Mouse (Mus musculus): ENCODE measurements at regions not wholly inside any gene's neighbourhood (a gene's known extent, or its start where the extent isn't known, plus 50 kb on each side); places are given as distances from the start of the nearest gene placed in this dataset.

DNA sequence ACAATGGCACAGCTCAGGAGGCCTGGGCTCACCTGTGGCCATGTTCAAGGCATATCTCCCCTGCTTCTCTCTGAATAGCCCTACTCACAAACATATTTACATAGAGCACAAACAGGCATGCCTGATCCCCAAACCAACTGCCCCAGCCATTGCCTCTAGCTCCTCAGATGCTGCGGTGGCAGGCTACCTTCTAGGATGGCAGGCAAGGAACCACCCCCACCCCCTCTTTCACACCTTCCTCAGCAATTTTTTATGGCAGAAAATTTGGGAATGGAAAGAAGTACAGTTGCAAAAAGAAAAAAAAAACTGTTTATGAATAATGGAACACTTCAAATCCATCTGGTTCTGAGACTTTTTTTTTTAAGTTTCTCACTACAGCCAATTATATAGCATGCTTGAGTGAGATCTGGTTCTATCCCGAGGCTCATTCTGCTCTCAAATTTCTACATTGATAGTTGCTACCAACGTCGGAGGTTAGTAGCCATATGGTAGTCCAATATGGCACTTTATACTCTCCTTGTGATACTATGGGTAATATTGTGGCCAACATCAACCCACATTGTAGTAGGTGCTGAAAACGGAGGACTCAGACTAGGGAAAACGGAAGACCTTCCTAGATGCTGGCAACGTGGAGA, 136.8 kb upstream of the Gm10295 start:
- DNase-seq = no peak

DNA sequence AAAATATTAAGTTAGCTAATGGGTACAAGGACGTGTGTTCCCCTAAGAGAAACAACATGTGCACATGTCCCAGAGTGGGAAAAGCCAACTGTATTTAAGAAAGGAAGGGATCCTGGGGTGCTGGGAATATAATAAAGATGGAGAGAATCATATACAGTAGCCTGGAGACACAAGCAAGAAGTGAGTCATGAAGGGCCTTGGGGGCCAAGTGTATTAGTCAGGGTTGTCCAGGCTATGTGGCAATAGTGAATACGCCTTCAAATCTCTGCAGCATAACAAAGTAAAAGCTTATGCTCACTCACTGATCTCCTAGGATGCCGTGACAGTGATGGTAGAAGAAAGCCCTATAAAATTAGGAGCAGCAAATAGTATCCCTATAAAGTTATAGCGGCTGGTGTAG, 124.1 kb upstream of the Gm10295 start:
- peak in 1 of 2 experiments; percentile 5 for DNase-seq

DNA sequence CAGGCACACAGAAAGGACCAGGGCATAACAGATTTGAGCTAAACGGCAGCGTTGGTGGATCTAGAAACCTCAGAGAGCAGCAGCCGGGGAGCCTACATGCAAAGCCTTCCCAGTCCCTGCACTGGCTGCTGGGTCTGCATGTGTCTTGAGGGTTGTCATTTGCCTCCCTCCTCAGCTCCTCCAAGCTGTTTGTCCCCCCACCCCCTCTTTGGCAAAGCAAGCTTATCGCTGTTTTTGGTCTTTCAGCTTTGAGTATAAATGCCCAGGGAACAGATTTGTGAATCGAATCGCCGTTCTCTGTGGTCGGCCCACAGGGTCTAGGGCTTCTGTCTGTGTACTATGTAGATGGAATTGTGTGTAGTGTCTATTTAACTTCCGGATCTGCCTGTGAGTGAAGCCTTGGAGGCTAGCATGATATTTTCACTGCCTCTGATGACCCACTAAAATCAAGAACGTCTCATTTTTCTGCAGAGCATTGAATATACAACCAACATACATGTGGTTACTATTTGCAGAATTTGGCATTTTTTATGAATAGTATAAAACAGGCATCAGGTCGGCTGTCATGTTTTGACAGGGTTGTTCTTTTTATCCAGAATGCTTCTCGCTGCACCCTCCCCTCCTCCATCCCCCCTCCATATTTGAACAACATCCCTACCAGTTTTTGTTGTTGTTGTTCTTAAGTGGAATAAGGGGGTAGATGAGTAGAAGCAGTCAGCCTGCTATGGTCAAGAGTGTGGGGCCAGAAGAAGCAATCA, 121.3 kb upstream of the Gm10295 start:
- DNase-seq = no peak

DNA sequence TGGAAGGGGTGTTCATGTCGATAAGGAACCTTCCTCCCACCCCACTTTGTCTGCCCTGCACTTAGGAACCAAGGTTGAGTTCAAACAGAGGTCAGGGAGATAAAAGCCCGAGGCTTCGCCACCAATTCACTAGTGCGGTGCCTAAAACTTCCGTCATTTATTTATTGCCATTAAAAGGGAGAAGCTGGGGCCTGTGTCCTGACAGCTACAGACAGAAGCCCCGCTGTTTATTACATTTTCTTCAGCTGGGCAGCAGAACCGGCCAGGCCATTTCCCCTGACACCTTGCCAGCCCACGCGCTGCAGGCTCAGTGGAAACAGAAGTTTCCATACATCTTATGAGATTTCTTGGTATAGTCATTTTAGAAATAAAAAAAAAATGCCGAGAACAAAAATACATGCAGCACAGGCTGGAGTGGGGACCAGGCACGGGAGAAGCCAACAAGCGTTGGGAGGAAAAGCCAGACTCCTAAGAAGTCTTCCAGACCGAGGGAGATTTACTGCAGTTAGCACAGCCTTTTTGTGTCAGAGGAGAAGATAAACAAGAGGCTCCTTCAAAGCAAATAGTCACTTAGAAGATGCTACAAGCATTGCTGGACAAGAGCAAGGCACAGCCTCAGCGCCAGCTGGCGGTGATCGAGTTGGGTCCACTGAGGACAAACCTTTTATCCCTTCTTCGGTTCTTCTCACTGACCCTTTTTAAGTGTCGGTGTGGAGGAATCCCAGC, 120.5 kb upstream of the Gm10295 start:
- DNase-seq = peak; percentile 32 to 53

DNA sequence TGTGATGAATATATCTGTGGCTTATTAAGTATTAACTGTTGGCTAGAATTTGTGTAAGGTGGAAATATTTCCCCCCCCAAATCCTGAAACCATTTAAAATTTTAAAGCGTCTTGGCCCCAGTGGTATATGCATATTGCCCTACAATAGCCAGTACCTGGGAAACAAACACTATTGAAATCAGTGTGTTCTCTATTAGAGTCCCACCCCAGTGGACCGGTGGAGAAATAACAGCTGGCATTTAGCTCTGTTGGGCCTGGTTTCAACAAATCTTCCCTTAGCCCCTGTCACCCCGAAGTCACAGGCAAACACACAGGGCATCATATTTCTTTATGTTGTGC, 120.0 kb upstream of the Gm10295 start:
- DNase-seq = no peak

DNA sequence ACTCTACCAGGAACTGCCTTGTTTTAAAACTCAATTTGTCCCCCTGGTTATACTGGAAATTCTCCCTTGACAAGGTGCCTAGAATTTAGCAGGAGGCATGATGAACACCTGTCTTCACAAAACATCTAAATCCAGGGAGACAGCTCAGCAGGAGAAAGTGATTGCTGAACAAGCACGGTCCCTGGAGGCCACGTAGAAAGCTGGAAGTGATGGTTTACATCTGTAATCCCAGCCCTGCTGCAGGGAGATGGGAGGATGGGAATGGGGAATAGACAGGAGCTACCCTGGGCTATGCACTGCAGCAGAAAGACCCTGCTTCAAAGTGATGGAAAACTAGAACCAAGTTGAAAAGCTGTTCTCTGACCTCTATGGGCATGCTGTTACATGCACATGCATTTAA, 119.1 kb upstream of the Gm10295 start:
- DNase-seq = peak; percentile 20 to 36

DNA sequence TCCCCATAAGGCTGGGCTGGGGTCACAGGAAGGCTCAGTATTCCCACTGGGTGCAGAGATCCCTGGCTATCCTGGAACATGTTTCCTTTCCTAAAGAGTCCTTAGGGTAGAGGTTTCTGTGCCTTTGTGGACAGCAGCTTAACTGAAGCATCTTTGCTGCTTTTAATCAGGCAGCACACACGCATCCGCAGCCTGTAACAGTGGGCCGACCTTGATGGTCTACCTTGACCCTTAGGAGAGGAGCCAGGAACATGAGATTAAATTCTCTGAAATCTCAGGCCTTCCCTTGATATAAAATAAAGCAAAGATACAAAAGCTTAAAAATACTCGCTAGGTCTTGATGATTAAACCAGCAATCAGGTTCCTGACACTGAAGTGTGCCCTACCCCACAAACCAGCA, 118.7 kb upstream of the Gm10295 start:
- no peak for DNase-seq

DNA sequence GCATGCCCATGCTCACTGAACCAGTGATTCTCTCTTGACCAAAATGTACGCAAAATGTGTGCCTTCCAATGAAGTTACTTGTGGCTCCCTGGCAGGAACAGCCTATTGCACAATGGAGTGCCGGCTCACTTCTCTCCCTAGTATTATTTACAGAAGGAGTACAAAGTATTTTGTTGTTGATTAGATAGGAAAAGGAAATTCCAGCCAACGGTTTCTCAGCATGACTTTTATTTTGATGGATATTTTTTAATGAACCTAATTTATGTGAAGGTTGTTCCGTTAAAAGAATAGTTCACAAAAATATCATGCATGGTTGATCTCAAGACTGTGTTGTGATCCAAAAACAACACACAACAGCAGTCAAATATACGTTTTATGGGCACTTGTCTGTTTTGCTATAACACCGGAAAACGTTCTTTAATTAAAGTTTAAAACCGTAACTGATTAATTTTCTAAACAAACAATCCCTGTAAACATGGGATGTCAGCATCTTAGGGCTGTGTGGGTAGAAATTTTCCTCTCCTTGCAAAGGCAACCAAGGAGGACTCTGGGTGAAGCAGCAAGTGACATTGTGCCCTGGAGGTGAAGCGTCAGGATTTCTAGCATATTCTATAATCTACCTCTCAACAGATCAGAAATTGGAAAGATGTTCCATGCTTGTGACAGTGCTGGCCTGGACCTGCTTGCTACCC, 116.3 kb upstream of the Gm10295 start:
- peak; percentile 23 to 41 for DNase-seq

DNA sequence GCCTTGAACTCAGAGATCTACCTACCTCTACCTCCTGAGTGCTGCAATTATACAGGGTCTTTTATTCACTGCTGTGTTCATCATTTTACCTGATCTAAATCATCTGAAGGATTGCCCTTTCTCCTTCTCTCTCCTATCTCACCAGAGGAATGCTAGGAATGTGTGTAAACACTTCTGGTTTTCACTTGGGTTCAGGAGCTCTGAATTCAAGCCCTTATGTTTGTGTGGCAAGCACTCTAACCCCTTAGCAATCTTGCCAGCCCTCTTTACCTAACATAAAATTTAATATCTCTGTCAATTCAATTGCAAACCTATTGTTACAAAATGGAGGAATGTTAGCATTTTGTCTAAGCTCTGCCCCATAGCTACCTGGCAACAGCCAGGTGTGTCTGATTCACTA, 112.8 kb upstream of the Gm10295 start:
- DNase-seq = no peak

DNA sequence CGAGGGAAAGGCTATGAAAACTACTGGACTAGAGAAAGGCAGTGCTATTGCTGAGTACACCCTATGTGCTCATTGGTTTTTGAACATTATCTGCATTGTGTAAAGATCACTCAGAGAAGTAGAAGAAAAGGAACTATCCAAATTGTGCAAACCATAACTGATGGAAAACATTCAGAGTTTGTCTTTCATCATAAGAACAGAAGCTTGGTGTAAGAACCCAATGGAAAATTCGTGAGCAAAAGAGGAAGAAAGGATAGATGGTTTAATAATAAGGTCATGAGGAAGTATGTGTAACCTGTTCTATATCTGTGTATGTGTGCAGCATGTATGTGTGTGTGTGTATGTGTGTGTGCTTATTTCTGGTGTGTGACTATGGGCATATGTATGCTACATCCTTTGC, 112.3 kb upstream of the Gm10295 start:
- DNase-seq = no peak

DNA sequence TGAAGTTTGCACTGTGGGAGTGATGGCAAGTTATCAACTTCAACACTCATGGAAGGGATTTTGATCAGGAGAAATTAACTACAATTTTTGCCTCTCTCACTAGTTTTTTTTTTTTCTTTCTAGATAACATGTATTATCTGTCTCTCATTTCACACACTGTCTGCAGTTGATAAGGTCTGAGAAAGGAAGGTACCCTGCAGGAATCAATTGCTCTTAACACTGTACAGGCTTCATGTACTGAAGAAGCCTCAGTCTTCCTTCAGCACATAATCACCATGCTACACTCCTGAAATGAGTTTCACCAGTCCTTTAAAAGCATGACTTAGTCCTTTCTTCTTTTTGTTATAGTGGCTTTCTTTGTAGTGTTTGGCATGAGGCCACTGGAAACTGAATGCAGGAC, 108.5 kb upstream of the Gm10295 start:
- no peak for DNase-seq

DNA sequence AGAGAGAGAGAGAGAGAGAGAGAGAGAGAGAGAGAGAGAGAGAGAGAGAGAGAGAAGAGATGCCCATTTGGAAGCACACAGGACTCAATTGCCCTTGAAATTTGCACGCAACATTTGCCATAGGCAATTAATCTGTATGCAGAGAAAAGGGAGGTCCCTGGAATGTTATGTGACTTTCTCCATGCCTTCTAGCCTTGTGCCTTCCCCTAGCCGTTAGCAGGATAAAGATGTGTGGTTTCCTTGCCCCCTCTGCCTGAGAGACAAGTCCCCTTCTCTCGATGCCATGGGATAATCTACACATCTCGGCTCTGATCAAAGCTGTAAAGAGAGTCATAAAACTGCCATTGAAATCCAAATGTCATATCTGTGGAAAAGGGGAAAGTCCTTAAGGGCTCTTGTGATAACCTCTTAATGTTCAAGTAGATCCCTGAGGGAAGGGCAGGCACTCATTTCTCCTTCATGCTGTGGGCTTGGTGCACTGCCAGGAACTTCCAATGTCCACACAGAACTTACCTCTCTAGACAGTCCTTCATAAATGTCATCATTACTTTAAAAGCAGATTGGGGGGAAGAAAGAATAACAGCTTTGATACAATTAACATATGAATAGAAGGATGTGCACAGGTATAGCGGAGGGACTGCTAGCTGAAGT, 106.9 kb upstream of the Gm10295 start:
- DNase-seq = no peak

DNA sequence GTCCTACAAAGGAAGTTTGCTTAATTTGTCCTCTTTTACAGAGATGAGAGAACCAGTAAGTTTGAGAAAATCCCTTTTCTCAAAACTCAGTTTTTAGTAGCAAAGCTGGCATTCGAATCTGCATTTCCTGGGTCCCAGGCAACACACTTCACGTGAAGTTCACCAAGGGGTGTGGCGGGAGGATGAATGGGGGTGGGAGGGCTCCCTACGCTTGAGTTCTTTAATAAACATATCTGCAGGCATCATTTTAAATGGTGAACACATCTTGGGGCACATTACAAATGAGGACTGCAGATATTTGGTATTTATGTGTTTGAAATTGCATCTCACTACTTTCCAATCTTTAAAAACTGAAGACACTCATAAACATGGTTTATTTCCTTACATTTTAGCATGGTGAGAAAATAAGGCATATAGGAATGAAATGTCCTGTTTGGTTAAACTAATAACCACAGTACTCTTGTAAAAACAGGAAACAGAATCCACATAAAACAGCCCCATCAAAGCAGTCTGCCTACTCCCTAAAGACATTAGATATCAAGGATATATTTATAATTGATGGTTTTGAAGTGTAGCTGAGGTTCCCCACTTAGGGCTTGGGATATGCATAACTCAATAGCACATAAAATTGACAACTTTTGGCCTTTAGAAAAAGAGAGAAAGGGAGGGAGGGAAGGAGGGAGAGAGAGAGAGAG, 106.3 kb upstream of the Gm10295 start:
- DNase-seq = no peak

DNA sequence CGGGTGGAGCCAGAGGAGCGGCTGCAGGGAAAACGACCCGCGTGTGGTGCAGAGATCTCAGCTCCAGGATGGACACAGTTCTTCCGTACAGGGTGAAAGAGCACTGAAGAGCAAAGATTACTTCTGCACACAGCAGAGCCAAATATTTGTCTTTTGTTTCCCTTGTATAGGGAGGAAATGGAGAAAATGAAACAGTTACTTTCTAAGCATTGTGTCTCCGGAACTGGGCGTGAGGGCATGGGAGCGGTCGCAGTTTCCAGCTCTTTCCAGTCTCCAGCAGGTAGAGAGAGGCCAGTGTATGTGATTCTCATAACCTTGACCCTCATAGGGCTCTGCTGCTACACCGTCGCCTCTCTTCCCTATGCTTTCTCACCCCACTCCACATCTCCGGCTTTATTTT, 105.1 kb upstream of the Gm10295 start:
- DNase-seq = peak in 1 of 2 experiments; percentile 11

DNA sequence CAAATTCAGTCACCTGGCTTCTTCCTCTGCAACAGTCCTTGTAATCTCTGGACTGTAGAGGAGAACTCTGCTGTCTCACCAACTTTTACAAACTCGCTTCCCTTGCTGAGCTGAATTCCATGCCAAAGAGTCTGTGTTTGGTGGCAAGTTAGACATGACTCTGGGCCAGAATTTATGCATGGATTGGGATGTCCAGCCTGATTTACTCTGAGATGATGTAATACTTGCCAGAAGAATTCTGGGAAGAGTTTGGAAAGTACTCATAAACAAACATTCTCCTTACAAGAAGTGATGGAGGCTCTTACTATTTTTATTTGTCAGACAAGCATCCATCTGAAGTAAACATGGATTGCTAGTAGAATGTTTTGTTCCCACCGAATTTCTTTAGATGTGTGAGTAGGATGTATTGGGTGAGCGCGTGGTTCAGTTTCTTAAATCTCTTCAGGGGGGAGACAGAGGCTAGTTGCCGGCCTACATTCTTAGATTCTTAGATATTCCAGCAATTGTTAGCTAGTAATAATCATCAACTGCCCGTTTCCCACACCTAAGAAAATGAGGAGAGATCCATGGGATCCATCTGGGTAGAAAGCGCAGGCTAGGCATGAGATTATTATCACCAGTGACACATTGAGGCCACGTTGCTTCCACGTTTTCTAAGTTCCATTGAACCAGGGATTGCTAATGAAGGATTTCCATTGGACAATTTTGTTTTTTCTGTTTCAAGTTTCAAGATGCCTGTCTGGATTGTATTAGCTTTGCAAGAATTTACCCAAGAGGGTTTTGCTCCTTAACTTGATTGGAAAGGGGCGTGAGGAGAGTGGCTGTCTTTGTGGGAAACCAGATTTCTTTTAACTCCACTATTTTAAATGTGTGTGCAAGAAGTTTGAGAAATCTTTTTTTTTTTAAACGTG, 89.3 kb upstream of the Gm10295 start:
- DNase-seq = no peak

DNA sequence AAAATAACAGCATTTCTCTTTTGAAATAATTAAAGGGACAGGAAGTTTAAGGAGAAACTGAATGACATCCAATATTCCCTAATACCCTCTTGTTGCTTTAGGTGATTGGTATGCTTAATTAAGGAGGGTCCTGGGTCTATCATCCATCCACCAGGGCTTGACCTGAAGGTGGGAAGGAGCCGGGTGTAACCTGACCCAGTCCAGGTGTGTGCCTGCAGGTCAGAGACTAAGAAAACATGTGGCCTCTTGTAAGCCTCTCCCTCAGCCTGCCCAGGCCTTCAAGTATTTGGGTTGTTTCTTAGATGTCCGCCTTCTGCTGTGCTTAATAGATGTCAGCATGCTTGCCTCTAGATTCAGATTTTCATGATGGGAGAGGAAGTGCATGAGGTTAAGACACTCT, 74.7 kb upstream of the Gm10295 start:
- DNase-seq = no peak

DNA sequence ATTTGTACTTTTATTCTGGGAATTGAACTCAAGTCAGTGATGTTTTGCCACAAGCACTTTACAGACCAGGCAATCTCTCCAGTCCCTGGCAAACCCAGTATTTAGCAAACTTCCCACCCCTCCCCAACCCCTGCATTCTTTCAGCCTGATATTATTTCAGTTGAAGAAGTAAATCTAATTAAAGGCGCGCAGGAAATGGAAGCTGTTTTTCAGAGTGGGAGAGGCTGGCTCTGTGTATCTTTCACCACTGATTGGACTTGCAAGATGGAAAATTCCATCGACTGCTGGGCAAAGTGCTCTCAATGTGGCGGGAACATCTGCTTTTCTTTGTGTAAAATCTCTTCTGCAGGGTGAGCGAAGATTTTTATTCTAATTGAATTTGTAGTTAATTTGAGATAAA, 68.0 kb upstream of the Gm10295 start:
- peak; percentile 23 to 26 for DNase-seq

DNA sequence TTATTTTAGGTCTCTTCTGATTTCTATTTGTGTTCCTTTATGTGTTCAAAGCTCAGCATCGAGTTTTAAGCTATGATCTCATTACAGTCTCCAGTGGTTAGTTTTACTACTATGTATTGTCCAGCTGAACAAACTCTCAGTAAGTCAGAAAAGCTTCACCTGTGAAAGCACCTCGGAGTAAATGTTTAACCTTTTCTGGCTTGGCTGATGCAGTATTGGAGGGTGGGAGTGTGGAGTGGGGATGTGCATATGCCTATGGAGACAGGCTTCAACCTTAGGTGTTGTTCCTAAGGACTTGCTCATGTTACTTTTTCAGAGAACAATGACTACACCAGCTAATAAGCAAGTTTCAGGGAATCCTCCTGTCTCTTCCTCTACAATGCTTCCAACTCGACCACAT, 67.6 kb upstream of the Gm10295 start:
- no peak for DNase-seq

DNA sequence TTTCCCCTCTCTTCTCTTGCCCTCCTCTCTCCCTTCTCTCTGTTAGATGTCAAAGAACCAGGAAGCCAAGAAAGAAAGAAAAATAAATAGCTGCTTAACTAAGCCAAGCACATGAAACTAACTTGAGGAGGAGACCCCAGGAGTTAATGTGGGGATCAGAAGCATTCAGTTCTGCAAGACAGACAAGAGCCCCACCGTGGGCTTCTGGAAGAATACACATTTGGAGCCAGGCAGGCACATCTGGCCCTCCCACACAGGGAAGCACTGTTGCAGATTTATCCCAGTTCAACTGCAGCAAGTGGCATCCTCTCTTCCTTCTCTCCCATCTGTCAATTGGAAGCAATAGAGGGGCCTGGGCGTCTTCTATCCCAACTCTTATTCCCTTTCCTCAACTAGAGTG, 63.5 kb upstream of the Gm10295 start:
- no peak for DNase-seq

DNA sequence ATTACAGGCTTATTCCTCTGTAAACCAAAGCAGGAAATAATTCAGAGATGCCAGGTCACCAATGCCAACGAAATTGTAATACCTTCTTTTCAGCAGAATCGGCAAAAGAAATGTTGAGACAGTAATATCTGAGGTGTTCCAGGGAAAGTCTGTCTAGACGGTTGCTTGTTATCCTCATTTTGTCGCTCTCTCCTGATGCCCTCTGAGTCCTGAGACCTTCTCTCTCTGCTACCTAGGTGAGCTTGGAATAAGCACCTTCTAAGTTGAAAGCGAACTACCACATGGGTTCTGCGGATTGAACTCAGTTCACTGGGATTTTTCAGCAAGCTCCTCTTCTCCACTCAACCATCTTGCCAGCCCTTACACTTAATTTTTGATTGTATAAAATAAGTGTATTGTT, 61.8 kb upstream of the Gm10295 start:
- no peak for DNase-seq

DNA sequence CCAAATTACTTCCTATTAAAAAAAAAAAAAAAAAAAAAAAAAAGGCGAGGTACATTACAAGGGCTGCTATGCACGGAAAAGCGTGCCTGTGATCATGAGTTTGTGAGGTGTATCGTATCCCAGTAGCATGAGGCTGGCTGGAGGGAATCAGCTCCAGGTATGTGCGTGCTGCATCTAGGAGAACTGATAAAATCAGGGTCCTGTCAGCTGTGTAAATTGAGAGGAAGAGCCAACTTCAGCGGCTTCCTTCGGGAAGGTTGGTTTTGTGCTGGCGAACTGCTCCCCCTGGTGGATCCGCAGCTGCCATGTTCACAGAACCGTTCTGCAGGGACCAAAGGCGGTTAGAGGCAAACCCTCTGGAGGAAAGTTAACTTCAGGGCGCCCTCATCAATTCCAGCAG, 60.8 kb upstream of the Gm10295 start:
- peak; percentile 86 to 88 for DNase-seq
